Mouse (Mus musculus) limb, embryonic 10.5 days (tissue): ENCODE measurements at regions not wholly inside any gene's neighbourhood (a gene's known extent, or its start where the extent isn't known, plus 50 kb on each side); places are given as distances from the start of the nearest gene placed in this dataset.
"Not testable (repeated sequence)": the region's sequence is repeated elsewhere in the genome, so short reads cannot be mapped to it uniquely, and the experiment has no call there.

Experiments
- DNase-seq: peaks from one replicate; pipeline ENCODE4 v3.0.0-alpha.2; 2017; ENCODE audit warnings: low spot score
- H3K27ac ChIP-seq: fragments of 300-500 bp; sonication (generic); 2 replicates; pipeline ENCODE4 v1.5.1; 2016; ENCODE audit warnings: mild to moderate bottlenecking
- H3K27me3 ChIP-seq: fragments of 300-500 bp; sonication (generic); 2 replicates; pipeline ENCODE4 v1.6.1; 2016; ENCODE audit warnings: low read depth, mild to moderate bottlenecking; ENCODE audit not compliant: poor library complexity, severe bottlenecking
- H3K36me3 ChIP-seq: fragments of 300-500 bp; sonication (generic); 2 replicates; pipeline ENCODE4 v1.6.1; 2016; ENCODE audit warnings: mild to moderate bottlenecking, moderate library complexity
- H3K4me1 ChIP-seq: fragments of 300-500 bp; sonication (generic); 2 replicates; pipeline ENCODE4 v1.6.1; 2016
- H3K4me3 ChIP-seq: fragments of 300-500 bp; sonication (generic); 2 replicates; pipeline ENCODE4 v1.5.1; 2016; ENCODE audit warnings: mild to moderate bottlenecking, moderate library complexity
- H3K9me3 ChIP-seq: fragments of 300-500 bp; sonication (generic); replicated peaks from 2 replicates; pipeline ENCODE4 v1.6.1; 2016; ENCODE audit warnings: mild to moderate bottlenecking
- WGBS: fragments of 180-500 bp; shearing (Covaris S2); methylation state at CpG from one replicate; pipeline ENCODE4 v1.1.7; 2016; 5-methylcytosine and 5-hydroxymethylcytosine counted together

DNA sequence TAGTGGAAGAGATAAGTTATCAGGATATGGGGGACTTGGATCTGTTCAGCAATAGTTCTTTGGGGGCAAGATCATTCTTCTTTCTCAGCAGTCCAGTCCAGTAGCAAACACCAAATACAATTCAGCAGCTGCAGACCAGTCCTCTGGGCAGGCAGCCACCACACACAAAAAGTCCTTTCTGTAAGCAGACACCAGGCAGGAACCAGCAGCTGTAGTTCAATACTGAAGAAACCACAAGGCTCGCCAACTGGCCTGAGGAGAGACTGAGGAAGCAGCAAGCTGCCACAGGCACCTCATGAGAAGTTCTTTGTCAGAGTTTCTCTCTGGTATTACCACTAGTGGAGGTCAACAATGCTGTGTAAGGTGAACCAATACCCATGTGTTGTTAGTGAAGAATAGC, 493.1 kb upstream of the Arid1b start:
- DNase-seq, result no peak
- Histone ChIP-seq H3K27ac (no peak overlapping the region), H3K9me3 (no peaks in the 10 kb centered on the region), H3K27me3 (peaks cover 11% of the 10 kb centered on the region; the same call in 1 of the 2 replicates), H3K36me3 (no peaks in the 10 kb centered on the region), H3K4me1 (peaks cover 30% of the 10 kb centered on the region), H3K4me3 (no peak overlapping the region)
- WGBS, result 79% methylated on average over 1 of the region's 1 CpGs

DNA sequence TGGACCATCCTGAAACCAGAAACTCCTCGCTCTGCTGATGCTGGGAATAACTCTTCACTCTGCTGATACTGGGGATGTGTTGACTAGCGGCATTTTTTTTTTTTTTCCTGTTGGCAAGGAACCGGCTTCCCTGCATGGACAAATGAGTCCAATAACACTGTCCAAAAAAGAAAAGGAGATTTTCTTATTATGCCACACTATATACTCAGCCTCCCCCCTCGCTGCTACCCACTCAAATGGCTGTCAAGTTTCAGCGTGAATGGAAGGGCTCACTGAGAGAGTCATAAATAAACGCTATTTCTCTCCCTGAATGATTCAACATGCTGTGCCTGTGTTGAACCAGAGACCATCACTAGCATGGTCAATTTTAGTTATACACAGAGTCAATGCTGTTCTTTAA, 489.2 kb upstream of the Arid1b start:
- no peaks in the 10 kb centered on the region for H3K36me3 ChIP-seq
- H3K27ac ChIP-seq, result no peak overlapping the region
- WGBS, result 76% methylated on average over 6 of the region's 6 CpGs
- H3K9me3 ChIP-seq, result no peaks in the 10 kb centered on the region
- H3K4me1 ChIP-seq, result peaks cover 5% of the 10 kb centered on the region; the same call in 1 of the 2 replicates
- DNase-seq, result no peak
- H3K4me3 ChIP-seq, result no peak overlapping the region
- peaks cover 11% of the 10 kb centered on the region; the same call in 1 of the 2 replicates for H3K27me3 ChIP-seq

DNA sequence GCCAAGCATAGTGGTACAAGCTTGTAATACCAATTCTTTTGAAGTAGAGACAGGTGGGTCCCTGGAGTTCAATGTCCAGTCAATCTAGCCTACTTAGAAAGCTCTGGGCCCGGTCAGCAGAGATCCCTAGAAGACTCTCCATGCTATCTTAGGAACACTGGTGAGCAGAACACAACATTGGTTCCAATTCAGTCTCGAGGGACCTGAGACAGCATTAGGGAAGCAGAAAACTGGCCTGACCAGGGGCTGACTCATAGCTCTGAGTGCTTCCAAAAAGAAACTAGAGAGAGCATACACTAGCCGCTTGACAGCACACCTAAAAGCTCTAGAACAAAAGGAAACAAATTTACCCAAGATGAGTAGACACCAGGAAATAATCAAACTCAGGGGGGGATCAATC, 484.6 kb upstream of the Arid1b start:
- H3K27ac ChIP-seq, result no peak overlapping the region
- no peaks in the 10 kb centered on the region for H3K27me3 ChIP-seq
- H3K4me1 ChIP-seq, result no peaks in the 10 kb centered on the region
- no peaks in the 10 kb centered on the region for H3K9me3 ChIP-seq
- H3K4me3 ChIP-seq, result no peak overlapping the region
- DNase-seq, result no peak
- no peaks in the 10 kb centered on the region for H3K36me3 ChIP-seq
- WGBS, result 79% methylated on average over 3 of the region's 3 CpGs

DNA sequence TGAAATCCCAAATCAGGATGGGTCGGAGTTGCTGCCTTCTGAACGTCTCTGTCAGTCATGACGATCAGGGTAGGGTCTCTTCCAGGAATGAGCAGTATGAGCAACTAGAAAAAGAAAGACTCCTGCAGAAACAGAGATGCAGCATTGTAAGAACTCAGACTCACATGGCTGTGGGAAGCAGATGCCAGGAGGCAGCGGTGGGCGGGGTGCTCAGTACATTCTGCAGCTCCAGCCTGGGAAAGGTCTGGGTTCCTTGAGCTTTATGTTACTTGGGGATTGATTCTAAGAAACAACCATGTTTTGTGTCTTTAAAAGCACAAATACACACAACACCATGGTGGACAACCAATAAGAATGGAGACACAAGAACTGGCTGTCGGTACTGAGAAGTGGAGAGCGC, 478.0 kb upstream of the Arid1b start:
- H3K9me3 ChIP-seq, result no peaks in the 10 kb centered on the region
- 85% methylated on average over 7 of the region's 7 CpGs for WGBS
- H3K27me3 ChIP-seq, result no peaks in the 10 kb centered on the region
- no peak for DNase-seq
- peaks cover 3% of the 10 kb centered on the region; the same call in 1 of the 2 replicates for H3K4me1 ChIP-seq
- H3K4me3 ChIP-seq, result no peak overlapping the region
- H3K36me3 ChIP-seq, result no peaks in the 10 kb centered on the region
- H3K27ac ChIP-seq, result no peak overlapping the region

DNA sequence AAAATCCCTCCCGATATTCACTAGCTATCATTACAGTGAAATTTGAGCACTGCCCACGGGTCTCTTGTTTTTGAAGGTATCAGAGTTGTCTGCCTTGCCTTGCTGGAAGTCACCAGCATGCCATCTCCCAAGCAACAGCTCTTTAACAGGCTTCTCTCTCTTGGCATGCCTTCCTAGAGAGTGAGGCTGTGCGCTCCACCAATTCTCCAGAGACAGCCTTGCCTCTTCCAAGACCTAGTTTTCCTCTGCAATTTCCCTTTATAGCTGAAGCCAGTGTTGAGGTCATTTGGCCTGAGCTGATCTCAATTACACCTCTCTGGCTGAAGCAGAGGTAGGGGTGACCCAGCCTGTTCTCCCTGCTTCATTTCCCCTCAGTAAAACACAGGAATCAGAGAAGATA, 477.3 kb upstream of the Arid1b start:
- H3K27me3 ChIP-seq, result no peaks in the 10 kb centered on the region
- no peak overlapping the region for H3K27ac ChIP-seq
- 69% methylated on average over 3 of the region's 3 CpGs for WGBS
- no peaks in the 10 kb centered on the region for H3K36me3 ChIP-seq
- H3K4me3 ChIP-seq, result no peak overlapping the region
- no peak for DNase-seq
- peaks cover 7% of the 10 kb centered on the region for H3K4me1 ChIP-seq
- no peaks in the 10 kb centered on the region for H3K9me3 ChIP-seq

DNA sequence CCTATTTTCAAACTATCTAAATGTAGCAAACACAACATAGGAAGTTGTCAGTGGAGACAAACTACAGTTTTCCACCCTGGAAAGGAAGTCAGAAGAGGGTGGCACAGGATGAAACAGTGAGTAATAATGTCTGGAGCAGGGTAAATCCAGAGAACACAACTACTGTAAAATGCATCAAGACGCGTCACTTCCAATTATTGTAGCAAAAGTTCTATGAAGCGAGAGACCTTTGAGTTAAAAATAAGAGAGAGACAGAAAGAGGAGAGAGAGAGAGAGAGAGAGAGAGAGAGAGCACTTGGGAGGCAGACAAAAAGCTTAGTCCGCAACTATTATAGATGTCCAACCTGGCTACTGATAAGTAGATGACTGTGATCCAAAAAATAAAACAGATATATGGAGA, 473.1 kb upstream of the Arid1b start:
- DNase-seq, result no peak
- WGBS, result 94% methylated on average over 4 of the region's 4 CpGs
- Histone ChIP-seq H3K4me3 (no peak overlapping the region), H3K4me1 (peaks cover 21% of the 10 kb centered on the region), H3K36me3 (no peaks in the 10 kb centered on the region), H3K27ac (no peak overlapping the region), H3K27me3 (no peaks in the 10 kb centered on the region), H3K9me3 (no peaks in the 10 kb centered on the region)

DNA sequence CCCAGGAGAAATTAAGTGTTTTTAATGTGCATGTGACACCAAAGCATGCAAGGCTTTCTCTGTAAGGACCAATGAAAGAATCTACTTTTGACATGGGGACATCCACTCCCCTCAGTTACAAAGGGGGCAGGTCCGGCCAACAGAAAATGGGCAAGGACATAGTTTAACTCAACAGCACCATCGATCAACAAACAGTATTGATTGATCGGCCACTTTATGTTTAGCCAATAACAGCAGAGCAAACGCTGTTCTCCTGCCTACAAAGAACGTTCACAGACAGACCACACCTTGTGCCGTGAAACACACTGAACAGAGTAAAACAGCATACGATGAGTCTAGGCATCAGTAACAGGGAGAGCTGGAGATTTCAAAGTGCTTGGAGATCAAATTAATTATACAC, 467.7 kb upstream of the Arid1b start:
- peaks cover 18% of the 10 kb centered on the region for H3K4me1 ChIP-seq
- H3K9me3 ChIP-seq, result no peaks in the 10 kb centered on the region
- H3K27me3 ChIP-seq, result no peaks in the 10 kb centered on the region
- H3K27ac ChIP-seq, result no peak overlapping the region
- H3K4me3 ChIP-seq, result no peak overlapping the region
- peak; percentile 7 for DNase-seq
- 93% methylated on average over 7 of the region's 7 CpGs for WGBS
- H3K36me3 ChIP-seq, result no peaks in the 10 kb centered on the region

DNA sequence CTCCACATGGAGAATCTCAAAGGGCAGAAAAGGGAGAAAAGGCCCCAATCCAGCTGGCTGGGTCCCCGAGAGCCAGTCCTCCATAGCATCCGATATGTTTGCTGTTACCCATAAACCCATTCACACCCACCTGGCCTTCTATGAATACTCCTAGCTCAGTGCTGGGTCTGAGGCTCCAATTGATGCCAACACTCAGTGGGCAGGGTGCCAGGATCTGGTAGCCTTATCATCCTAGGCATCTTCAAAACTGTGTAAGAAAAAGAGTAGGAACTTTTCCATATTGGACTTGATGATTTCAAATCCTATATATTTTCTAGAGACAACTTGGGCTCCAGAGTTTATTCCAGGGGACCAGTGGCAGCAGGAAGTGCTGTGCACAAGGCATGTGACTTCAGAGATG, 462.0 kb upstream of the Arid1b start:
- no peaks in the 10 kb centered on the region for H3K36me3 ChIP-seq
- no peaks in the 10 kb centered on the region for H3K27me3 ChIP-seq
- no peak overlapping the region for H3K4me3 ChIP-seq
- WGBS, result 98% methylated on average over 2 of the region's 2 CpGs
- H3K4me1 ChIP-seq, result no peaks in the 10 kb centered on the region
- no peaks in the 10 kb centered on the region for H3K9me3 ChIP-seq
- DNase-seq, result no peak
- H3K27ac ChIP-seq, result no peak overlapping the region

DNA sequence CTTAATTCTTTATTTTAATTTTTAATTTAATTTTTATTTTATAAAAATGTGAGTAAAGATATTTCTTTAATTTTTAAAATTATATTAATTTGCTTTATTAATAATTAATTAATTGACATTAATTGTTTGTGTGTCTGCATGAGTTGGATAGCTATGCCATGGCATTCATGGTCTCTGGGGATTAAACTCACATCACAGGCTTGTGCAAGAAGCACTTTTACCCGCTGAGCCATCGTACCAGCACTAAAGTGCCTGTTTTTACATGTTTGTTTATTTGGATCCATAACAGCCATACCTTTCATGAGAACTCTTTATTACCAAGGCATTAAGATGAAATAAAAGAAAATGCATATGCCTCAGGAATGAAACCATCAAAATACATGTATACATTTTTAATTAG, 453.7 kb upstream of the Arid1b start:
- no peaks in the 10 kb centered on the region for H3K9me3 ChIP-seq
- H3K4me1 ChIP-seq, result peaks cover 5% of the 10 kb centered on the region
- DNase-seq, result no peak
- H3K36me3 ChIP-seq, result no peaks in the 10 kb centered on the region
- WGBS, result 88% methylated on average over 2 of the region's 2 CpGs
- no peaks in the 10 kb centered on the region for H3K27me3 ChIP-seq
- no peak overlapping the region for H3K27ac ChIP-seq
- no peak overlapping the region for H3K4me3 ChIP-seq

DNA sequence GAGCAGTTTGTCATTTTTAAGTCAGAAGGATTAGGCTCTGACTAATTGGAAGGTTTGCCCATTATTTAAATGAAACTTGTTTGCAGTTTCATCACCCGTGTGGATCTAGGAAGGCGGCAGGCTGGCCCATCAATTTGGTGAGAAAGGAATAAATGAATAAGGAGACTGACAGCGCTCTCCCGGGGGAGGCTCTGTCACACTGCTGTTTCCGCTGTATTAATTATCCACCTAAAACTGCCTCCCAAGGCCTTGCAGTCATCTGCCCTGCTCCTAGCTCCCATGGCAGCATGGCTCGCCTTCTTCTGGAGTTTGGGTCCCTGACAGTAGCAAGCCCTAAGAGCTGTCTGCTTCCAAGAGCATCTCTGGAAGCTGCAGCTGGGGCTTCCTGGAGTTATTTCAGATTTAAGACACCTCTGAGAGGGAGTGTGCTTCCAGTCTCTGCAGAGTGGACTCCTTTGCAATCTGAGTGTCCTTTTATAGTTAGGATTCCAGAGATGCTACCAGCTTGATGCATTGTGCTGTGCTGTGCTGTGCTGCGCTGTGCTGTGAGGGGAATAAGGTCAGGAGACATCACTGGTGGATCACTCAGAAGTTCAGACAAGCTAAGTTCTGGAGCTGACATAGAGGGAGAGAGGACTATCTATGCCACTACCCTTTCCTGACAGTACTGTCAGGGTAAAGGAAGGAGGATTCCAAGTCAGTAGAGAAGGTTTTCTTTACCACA, 452.9 kb upstream of the Arid1b start:
- WGBS, result 46% methylated on average over 7 of the region's 7 CpGs
- no peaks in the 10 kb centered on the region for H3K36me3 ChIP-seq
- no peak overlapping the region for H3K4me3 ChIP-seq
- no peak for DNase-seq
- no peaks in the 10 kb centered on the region for H3K9me3 ChIP-seq
- no peak overlapping the region for H3K27ac ChIP-seq
- H3K27me3 ChIP-seq, result no peaks in the 10 kb centered on the region
- peaks cover 5% of the 10 kb centered on the region for H3K4me1 ChIP-seq

DNA sequence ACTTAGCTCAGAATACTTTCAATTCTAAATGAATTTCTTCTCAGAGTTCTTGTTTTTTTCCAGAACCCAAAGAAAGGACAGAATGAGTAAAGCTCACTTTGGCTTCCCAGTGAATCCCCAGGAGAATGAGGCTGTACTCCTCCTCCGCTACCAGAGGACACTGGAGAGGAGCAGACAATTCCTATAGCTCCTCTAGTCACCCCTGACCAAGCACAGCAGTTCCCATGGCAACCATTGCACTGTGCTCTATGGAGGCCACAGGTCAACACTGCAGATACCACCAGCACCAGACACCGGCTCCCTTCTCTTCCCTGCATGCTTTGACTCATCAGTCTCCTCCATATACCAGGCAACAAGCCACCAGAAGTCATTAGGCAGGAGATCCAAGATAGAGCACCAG, 447.6 kb upstream of the Arid1b start:
- Histone ChIP-seq H3K4me1 (no peaks in the 10 kb centered on the region), H3K9me3 (no peaks in the 10 kb centered on the region), H3K27ac (no peak overlapping the region), H3K36me3 (no peaks in the 10 kb centered on the region), H3K4me3 (no peak overlapping the region), H3K27me3 (no peaks in the 10 kb centered on the region)
- DNase-seq, result no peak
- WGBS, result 75% methylated on average over 2 of the region's 2 CpGs

DNA sequence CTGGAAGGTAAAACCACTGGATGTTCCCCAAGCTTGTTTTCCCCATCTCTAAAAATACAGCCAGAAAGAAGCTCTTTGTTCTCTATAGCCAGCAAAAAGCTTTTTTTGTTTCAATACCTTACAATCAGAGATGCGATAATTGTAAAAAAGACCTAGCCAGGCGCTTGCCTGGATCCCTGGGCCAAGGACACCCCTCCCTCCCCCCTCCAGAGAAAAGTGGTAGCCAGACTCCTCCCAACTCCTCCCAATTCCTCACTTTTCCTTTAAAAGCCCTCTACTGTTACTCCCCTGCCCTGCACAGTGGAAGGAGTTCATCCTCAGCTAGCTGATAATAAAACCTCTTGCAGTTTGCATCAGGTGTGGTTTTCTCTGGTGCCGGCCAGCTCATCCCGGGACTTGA, 441.1 kb upstream of the Arid1b start:
- not testable (repeated sequence) for DNase-seq, H3K27ac ChIP-seq, H3K4me3 ChIP-seq, H3K4me1 ChIP-seq, H3K36me3 ChIP-seq, H3K9me3 ChIP-seq, H3K27me3 ChIP-seq
- WGBS, result 82% methylated on average over 4 of the region's 4 CpGs

DNA sequence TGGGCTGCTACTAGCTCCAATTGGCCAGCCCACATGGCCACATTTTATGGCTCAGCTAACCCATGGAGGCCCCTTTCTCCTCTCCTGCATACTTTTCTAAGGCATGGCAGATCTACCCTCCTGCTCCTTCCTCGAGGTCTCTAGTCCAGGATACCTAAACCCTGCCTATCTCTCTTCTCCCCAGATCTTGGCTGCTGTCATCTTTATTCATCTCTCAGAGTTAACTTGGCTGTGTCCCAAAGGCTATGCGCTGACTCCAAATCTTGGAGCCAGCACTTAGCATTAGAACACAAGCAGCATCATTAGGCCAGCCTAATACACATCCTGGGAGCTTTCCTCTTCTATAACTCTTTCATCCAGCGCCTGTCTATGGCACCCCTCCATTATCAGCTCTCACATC, 430.5 kb upstream of the Arid1b start:
- Histone ChIP-seq H3K4me1 (no peaks in the 10 kb centered on the region), H3K36me3 (no peaks in the 10 kb centered on the region), H3K4me3 (no peak overlapping the region), H3K27ac (no peak overlapping the region), H3K9me3 (no peaks in the 10 kb centered on the region), H3K27me3 (no peaks in the 10 kb centered on the region)
- no peak for DNase-seq
- 80% methylated on average over 3 of the region's 3 CpGs for WGBS

DNA sequence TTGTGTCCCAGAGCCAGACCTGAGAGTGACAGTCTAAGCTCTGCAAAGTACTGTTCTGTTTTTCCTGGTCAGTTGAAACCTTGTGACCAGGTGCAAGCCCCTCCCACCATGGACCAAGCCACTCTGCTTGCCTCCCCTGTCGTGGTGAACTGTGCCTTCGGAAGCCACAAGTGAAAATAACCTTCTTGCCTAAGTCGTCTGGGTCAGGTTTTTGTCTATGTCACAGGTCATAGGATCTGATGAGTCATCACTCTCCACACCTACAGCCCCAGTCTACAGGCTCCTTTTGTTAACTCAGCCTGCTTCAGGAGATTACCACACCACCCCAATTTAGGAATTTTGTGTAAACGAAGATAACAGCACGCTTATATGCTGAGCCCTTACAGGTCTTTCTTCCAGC, 417.2 kb upstream of the Arid1b start:
- WGBS, result 72% methylated on average over 5 of the region's 5 CpGs
- no peaks in the 10 kb centered on the region for H3K4me1 ChIP-seq

More for the DNA sequence above, 417.2 kb upstream of the Arid1b start:
- Histone ChIP-seq H3K27ac (no peak overlapping the region), H3K4me3 (no peak overlapping the region), H3K9me3 (no peaks in the 10 kb centered on the region), H3K27me3 (no peaks in the 10 kb centered on the region), H3K36me3 (no peaks in the 10 kb centered on the region)
- no peak for DNase-seq
